Mouse (Mus musculus): ENCODE data around the gene Mapk8ip2.

DNA sequence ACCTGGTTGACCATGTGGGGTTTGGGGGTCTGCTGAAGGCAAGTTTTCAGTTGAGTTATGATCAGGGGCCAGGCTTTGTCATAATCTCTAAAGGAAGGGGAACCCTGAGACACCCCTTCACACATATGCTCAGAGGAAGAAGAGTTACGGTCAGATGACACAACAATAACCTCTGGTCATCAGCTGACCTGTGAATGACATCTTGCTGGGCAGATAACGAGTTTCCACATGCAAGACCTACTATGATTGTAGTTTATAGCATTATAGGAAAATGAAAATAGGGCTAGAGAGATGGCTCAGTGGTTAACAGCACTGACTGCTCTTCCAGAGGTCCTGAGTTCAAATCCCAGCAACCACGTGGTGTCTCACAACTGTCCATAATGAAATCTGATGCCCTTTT, 24.9 kb downstream of the Mapk8ip2 start:
- TF ChIP-seq POLR2A (IDR thresholded peaks at IDR 0.05; ENCODE audit: borderline replicate concordance, extremely low read depth, insufficient read depth, insufficient read length, poor library complexity, severe bottlenecking) (no peak), CTCF (IDR thresholded peaks at IDR 0.05; ENCODE audit: borderline replicate concordance, extremely low read depth, insufficient read depth, insufficient read length) (no peak)
